Mouse (Mus musculus) thymus, adult 2 months (tissue): Measurements from ENCODE around the gene Actn1.

ENCODE experiments used
- CTCF ChIP-seq: fragments of 200-500 bp; IDR thresholded peaks from 2 replicates; pipeline ENCODE4 v1.5.1; 2012; ENCODE audit warnings: mild to moderate bottlenecking, control low read depth, low read length, moderate library complexity, borderline replicate concordance; ENCODE audit not compliant: control insufficient read depth, poor library complexity, insufficient read depth; ENCODE audit errors: extremely low read depth
- POLR2A ChIP-seq: fragments of 200-500 bp; IDR thresholded peaks from 2 replicates; pipeline ENCODE4 v1.6.1; 2012; ENCODE audit warnings: mild to moderate bottlenecking, low read length, control low read depth, moderate library complexity; ENCODE audit not compliant: control insufficient read depth, poor library complexity, insufficient read depth; ENCODE audit errors: extremely low read depth

DNA sequence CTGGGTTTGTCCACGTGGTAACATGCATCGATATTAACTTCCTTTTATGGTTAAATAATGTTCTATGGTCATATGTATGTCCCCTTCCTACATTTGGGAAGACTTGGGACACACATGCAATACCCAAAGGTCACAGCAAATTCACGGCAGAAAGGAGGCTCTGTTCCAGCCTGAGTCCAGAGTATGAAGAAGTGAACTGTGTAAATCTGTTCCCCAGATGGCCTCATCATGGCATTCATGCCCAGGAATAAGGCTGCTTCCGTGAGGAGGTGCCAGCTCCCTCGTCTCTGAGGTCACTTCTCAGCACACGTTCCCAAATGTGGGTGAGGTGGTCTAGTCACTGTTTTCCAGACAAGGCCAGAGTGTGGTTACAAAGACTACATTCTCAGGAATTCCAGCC is 122.9 kb downstream of the Actn1 start:
- TF ChIP-seq CTCF (no peak), POLR2A (no peak)
